Mouse (Mus musculus) G1E (cell line): ENCODE results near the gene Olfr701. TPM values are rescaled to one million over a fixed set of nuclear protein-coding genes. Genes with fewer than 3 reads are reported as not detected.

Experiments
- ATAC-seq: 2 replicates; pipeline ENCODE4 v1.8.0; 2016; ENCODE audit warnings: mild to moderate bottlenecking; ENCODE audit not compliant: insufficient number of reproducible peaks, poor library complexity, low FRiP score, severe bottlenecking; ENCODE audit errors: extremely low read depth
- DNase-seq: peaks from one replicate; pipeline ENCODE4 v3.0.0; 2012; ENCODE audit warnings: low spot score
- H3K27me3 ChIP-seq: 2 replicates; pipeline ENCODE4 v1.6.1; 2012; ENCODE audit warnings: mild to moderate bottlenecking, low read length, inconsistent platforms; ENCODE audit not compliant: insufficient read depth
- H3K36me3 ChIP-seq: replicated peaks from 2 replicates; pipeline ENCODE3; 2012; ENCODE audit warnings: mild to moderate bottlenecking, inconsistent platforms
- H3K4me1 ChIP-seq: 2 replicates; pipeline ENCODE4 v1.6.1; 2012; ENCODE audit warnings: low read depth, low read length, inconsistent platforms, mixed read lengths; ENCODE audit not compliant: insufficient read depth
- H3K4me3 ChIP-seq: 2 replicates; pipeline ENCODE4 v1.5.1; 2012; ENCODE audit warnings: low read depth, mild to moderate bottlenecking, inconsistent platforms, low read length, moderate library complexity, mixed read lengths
- H3K9me3 ChIP-seq: replicated peaks from 2 replicates; pipeline ENCODE4 v1.6.1; 2012; ENCODE audit warnings: inconsistent platforms
- CTCF ChIP-seq: IDR thresholded peaks from 2 replicates; pipeline ENCODE4 v1.5.1; 2012; ENCODE audit warnings: low read depth, low read length, inconsistent platforms, mixed read lengths
- GATA1 ChIP-seq: IDR thresholded peaks from 2 replicates; pipeline ENCODE4 v1.6.1; 2012; ENCODE audit warnings: borderline replicate concordance, low read length, inconsistent platforms, mixed read lengths
- GATA2 ChIP-seq: IDR thresholded peaks from 2 replicates; pipeline ENCODE4 v1.6.1; 2012; ENCODE audit warnings: low read depth, low read length, inconsistent platforms, borderline replicate concordance
- POLR2AphosphoS5 ChIP-seq: IDR thresholded peaks from 2 replicates; pipeline ENCODE4 v1.6.1; 2012; ENCODE audit warnings: low read depth, low read length, inconsistent platforms; ENCODE audit not compliant: insufficient replicate concordance
- TAL1 ChIP-seq: conservative IDR thresholded peaks from 2 replicates; pipeline ENCODE4 v1.6.1; 2012; ENCODE audit warnings: low read depth, low read length, inconsistent platforms, mixed read lengths
- polyA plus RNA-seq: library from polyadenylated mRNA; stranded (reverse); fragments of >175 nt; gene quantifications from 2 replicates; pipeline ENCODE4 v1.2.3, GENCODE M21; 2012
- total RNA-seq, 2 experiments: library from RNA; stranded (forward) in 1 of 2; stranded (reverse) in 1 of 2; fragments of 200-1000 nt in 1 of 2; fragments of >200 nt in 1 of 2; fragmentation: Nextera tagmentation in 1 of 2; gene quantifications; 2 replicates each; pipeline ENCODE4 v1.2.3; 2014 to 2017

Olfr701 gene
- total RNA-seq (2014; fragmentation: Nextera tagmentation): not detected in 2 replicates
- total RNA-seq (2017): 0.06 and 0.16 TPM in 2 replicates
- not detected in 2 replicates for polyA plus RNA-seq

DNA sequence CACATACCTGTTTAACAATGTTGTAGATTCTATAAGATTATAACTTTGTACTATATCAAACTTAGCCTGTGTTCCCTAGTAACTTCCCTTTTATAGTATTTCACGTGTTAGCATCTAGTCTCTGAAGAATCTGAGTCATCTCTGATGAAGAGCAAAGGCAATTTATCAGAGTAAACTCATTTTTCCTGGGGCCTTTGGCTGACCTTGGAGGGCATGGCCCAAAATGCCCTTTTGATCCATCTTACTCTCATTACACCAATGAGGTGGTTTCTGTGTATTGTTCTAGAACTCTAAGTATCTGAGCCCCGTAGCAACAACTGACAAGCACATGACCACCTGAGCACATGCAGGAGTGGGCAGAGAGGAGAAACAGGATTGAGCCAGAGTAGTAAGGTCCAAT, at the start of gene Olfr701:
Gene Olfr701, plus strand, starts transcription at position 301 of the 400 bp plus-strand sequence.
- H3K36me3 ChIP-seq: no peaks in the 10 kb centered on the region
- H3K9me3 ChIP-seq: no peaks in the 10 kb centered on the region
- TF ChIP-seq GATA2: no peak
- TF ChIP-seq POLR2AphosphoS5: no peak
- TF ChIP-seq CTCF: no peak
- no peak for TF ChIP-seq TAL1
- no peak for TF ChIP-seq GATA1
- peaks cover 27% of the 10 kb centered on the region for H3K4me1 ChIP-seq
- ATAC-seq (no peak), DNase-seq (no peak)
- no peak within 1 kb of the TSS for H3K4me3 ChIP-seq
- H3K27me3 ChIP-seq: no peaks in the 10 kb centered on the region

GRCm38 (mm10) chr7:106788330-106788729, 25.6 kb upstream of the Olfr701 start:
- no peaks in the 10 kb centered on the region for H3K36me3 ChIP-seq
- no peaks in the 10 kb centered on the region for H3K9me3 ChIP-seq
- TF ChIP-seq POLR2AphosphoS5 (no peak), CTCF (no peak), GATA1 (no peak), TAL1 (no peak), GATA2 (no peak)
- H3K4me3 ChIP-seq: no peak overlapping the region
- DNase-seq (no peak), ATAC-seq (peak; percentile 22; the same call in 1 of the 2 replicates)
- H3K27me3 ChIP-seq: no peaks in the 10 kb centered on the region
- H3K4me1 ChIP-seq: peaks cover 5% of the 10 kb centered on the region; the same call in 1 of the 2 replicates

DNA sequence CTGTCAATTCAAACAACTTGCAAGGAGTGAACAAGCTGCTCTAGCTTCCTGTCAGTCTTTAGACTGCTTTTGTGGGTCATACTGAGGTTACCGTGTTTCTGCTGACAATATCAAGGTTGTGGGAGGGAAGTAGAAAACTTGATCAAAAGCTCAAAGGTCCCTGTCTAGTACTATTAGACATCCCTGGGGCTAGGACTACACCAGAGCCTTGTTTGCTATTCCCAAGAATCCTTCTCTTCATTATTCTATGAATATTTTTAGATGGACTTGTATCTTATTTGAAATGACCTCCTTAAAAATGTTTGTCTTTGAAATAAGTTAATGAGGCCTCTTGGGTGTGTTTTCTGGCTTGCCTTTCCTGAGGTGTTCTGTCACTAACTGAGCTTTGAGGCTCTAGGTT, 20.8 kb upstream of the Olfr701 start, which contains the start of gene Olfr699:
Gene Olfr699, minus strand, starts transcription at position 101 of the 400 bp plus-strand sequence.
- ATAC-seq: no peak
- Histone ChIP-seq H3K27me3 (no peaks in the 10 kb centered on the region), H3K9me3 (no peaks in the 10 kb centered on the region; the same call in 1 of the 2 replicates), H3K36me3 (no peaks in the 10 kb centered on the region), H3K4me1 (peaks cover 4% of the 10 kb centered on the region; the same call in 1 of the 2 replicates), H3K4me3 (no peak within 1 kb of the TSS)
- no peak for TF ChIP-seq CTCF
- TF ChIP-seq GATA2: no peak
- no peak for TF ChIP-seq TAL1
- no peak for TF ChIP-seq GATA1
- TF ChIP-seq POLR2AphosphoS5: no peak
- no peak for DNase-seq

DNA sequence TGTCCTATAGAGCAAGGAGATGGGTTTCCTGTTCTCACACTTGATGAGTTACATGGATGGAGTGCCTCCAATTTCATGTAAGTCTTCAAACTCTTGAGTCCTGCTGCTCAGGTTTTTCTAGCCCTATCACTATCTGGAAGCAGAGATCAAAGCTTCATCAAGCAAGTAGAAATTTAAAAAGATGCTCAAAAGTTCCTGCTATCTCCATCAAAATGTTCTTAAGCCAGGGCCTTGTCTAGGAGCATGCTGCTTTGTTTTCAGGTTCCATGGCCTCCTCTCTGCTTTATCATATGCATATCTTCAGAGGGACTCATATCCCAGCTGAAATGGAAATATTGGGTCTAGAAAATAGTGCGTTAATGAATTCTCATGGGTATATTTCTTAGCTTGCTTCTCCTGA, 5.2 kb upstream of the Olfr701 start, which contains the start of gene Olfr700:
Gene Olfr700, minus strand, starts transcription at position 101 of the 400 bp plus-strand sequence.
- no peaks in the 10 kb centered on the region for H3K9me3 ChIP-seq
- ATAC-seq: no peak
- peaks cover 10% of the 10 kb centered on the region for H3K4me1 ChIP-seq
- H3K36me3 ChIP-seq: no peaks in the 10 kb centered on the region
- DNase-seq: no peak
- no peaks in the 10 kb centered on the region for H3K27me3 ChIP-seq
- no peak within 1 kb of the TSS for H3K4me3 ChIP-seq
- no peak for TF ChIP-seq GATA2
- no peak for TF ChIP-seq POLR2AphosphoS5
- no peak for TF ChIP-seq CTCF
- TF ChIP-seq GATA1: no peak

GRCm38 (mm10) chr7:106815775-106816174, 1.8 kb downstream of the Olfr701 start:
- TF ChIP-seq CTCF (0 out of 2 replicates have a peak, but pooled peaks have one; percentile 27), GATA1 (no peak), POLR2AphosphoS5 (no peak), TAL1 (no peak), GATA2 (no peak)
- Histone ChIP-seq H3K27me3 (no peaks in the 10 kb centered on the region), H3K9me3 (no peaks in the 10 kb centered on the region), H3K4me1 (peaks cover 20% of the 10 kb centered on the region), H3K36me3 (no peaks in the 10 kb centered on the region), H3K4me3 (no peak overlapping the region)
- peak; percentile 68 for ATAC-seq
- DNase-seq: peak; percentile 10

DNA sequence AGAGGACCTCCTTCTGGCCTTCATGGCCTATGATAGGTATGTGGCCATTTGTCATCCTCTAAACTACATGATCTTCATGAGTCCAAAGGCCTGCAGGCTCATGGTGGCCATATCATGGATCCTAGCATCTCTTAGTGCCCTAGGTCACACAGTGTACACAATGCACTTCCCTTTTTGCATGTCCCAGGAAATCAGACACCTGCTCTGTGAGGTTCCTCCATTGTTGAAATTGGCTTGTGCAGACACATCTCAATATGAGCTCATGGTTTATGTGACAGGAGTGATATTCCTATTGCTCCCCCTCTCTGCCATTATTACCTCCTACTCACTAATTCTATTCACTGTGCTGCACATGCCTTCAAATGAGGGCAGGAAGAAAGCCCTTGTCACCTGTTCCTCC, 4.5 kb downstream of the Olfr701 start:
- H3K27me3 ChIP-seq: no peaks in the 10 kb centered on the region
- H3K9me3 ChIP-seq: no peaks in the 10 kb centered on the region
- H3K4me3 ChIP-seq: no peak overlapping the region
- H3K36me3 ChIP-seq: no peaks in the 10 kb centered on the region
- H3K4me1 ChIP-seq: peaks cover 19% of the 10 kb centered on the region
- TF ChIP-seq GATA2 (no peak), TAL1 (no peak), POLR2AphosphoS5 (no peak), GATA1 (no peak), CTCF (no peak)
- ATAC-seq (no peak), DNase-seq (no peak)
